Mouse (Mus musculus) lung, adult 2 months (tissue): ENCODE results near the gene Trit1.

ENCODE experiments used
- CTCF ChIP-seq: fragments of 200-500 bp; IDR thresholded peaks from 2 replicates; pipeline ENCODE4 v1.5.1; 2011; ENCODE audit warnings: mild to moderate bottlenecking, low read length, control low read depth; ENCODE audit not compliant: insufficient read depth
- POLR2A ChIP-seq: fragments of 200-500 bp; IDR thresholded peaks from 2 replicates; pipeline ENCODE4 v1.6.1; 2011; ENCODE audit warnings: low read depth, mild to moderate bottlenecking, control low read depth, low read length, borderline replicate concordance; ENCODE audit errors: extremely low read depth

DNA sequence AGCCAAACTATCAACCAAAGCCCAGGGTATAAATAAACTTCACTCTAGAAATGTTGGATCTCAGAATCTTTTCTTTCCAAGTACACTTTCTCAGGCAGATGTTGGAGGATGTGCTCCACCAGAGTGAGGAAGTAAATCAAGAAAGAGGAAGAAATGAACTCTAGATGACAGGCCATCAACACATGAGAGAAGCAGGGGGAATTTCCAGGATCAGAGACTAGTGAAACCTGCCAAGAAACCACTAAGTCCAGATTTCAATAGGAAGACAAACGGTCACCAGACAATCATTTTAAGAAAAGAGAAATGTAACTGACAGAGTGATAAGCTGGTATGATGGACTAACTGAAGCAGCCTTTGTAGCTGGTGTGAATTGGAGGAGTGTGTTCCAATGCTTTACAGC lies 25.2 kb upstream of the Trit1 start:
- no peak for TF ChIP-seq CTCF
- TF ChIP-seq POLR2A, result no peak
